Mouse (Mus musculus) liver, embryonic 14.5 days (tissue): ENCODE data around the gene Anapc1. TPM values are rescaled to one million over a fixed set of nuclear protein-coding genes. Genes with fewer than 3 reads are reported as not detected.
"Not testable (repeated sequence)": the region's sequence is repeated elsewhere in the genome, so short reads cannot be mapped to it uniquely, and the experiment has no call there.

ENCODE experiments used
- ATAC-seq: fragments of 200-750 bp; cut with Nextera tagmentation; 2 replicates; pipeline ENCODE4 v1.8.0; 2017; ENCODE audit warnings: moderate number of reproducible peaks, mild to moderate bottlenecking, moderate library complexity; ENCODE audit not compliant: insufficient read depth
- DNase-seq, 3 experiments: peaks; one replicate each; pipeline ENCODE4 v3.0.0-alpha.2; 2012 to 2013; ENCODE audit warnings: low read depth in 3 of 3, low spot score in 3 of 3
- H3K27ac ChIP-seq: fragments of 300-500 bp; sonication (generic); 2 replicates; pipeline ENCODE4 v1.5.1; 2014; ENCODE audit warnings: moderate library complexity, mild to moderate bottlenecking, control low read depth, inconsistent platforms
- H3K27me3 ChIP-seq: fragments of 300-500 bp; sonication (generic); 2 replicates; pipeline ENCODE4 v1.6.1; 2014; ENCODE audit warnings: mild to moderate bottlenecking, low read length, moderate library complexity; ENCODE audit not compliant: control insufficient read depth, insufficient read depth
- H3K36me3 ChIP-seq: fragments of 300-500 bp; sonication (generic); replicated peaks from 2 replicates; pipeline ENCODE4 v1.6.1; 2014; ENCODE audit warnings: low read depth; ENCODE audit not compliant: control insufficient read depth, insufficient read depth
- H3K4me1 ChIP-seq, 2 experiments: fragments of 200-500 bp in 1 of 2; fragments of 300-500 bp in 1 of 2; sonication (generic) in 1 of 2; replicated peaks; 2 replicates each; pipeline ENCODE4 v1.6.1; 2012 to 2014; ENCODE audit warnings: antibody characterized with exemption in 1 of 2, inconsistent platforms in 1 of 2, low read length in 1 of 2; ENCODE audit not compliant: control insufficient read depth in 2 of 2, insufficient read depth in 2 of 2
- H3K4me2 ChIP-seq: fragments of 300-500 bp; sonication (generic); 2 replicates; pipeline ENCODE4 v1.6.1; 2014; ENCODE audit warnings: low read depth, mild to moderate bottlenecking, control low read depth, moderate library complexity
- H3K4me3 ChIP-seq, 2 experiments: fragments of 200-500 bp in 1 of 2; fragments of 300-500 bp in 1 of 2; sonication (generic) in 1 of 2; 2 replicates each; pipeline ENCODE4 v1.5.1; 2012 to 2014; ENCODE audit warnings: low read depth in 2 of 2, low read length in 2 of 2, mild to moderate bottlenecking in 2 of 2, control low read depth in 1 of 2, inconsistent platforms in 1 of 2, moderate library complexity in 1 of 2; ENCODE audit not compliant: insufficient read depth in 1 of 2
- H3K9ac ChIP-seq: fragments of 300-500 bp; sonication (generic); replicated peaks from 2 replicates; pipeline ENCODE4 v1.6.1; 2014; ENCODE audit warnings: mild to moderate bottlenecking, control low read depth, moderate library complexity
- H3K9me3 ChIP-seq: fragments of 300-500 bp; sonication (generic); 2 replicates; pipeline ENCODE4 v1.6.1; 2016; ENCODE audit warnings: low read length, mixed read lengths; ENCODE audit not compliant: control insufficient read depth
- CTCF ChIP-seq: IDR thresholded peaks from 2 replicates; pipeline ENCODE4 v1.5.1; 2016; ENCODE audit warnings: antibody characterized with exemption, low read depth, control low read depth
- EP300 ChIP-seq: IDR thresholded peaks from 2 replicates; pipeline ENCODE4 v1.6.1; 2016; ENCODE audit warnings: antibody characterized with exemption, low read depth
- WGBS: fragments of 180-500 bp; shearing (Covaris S2); extraction: QIAGEN DNeasy Blood & Tissue Kit; methylation state at CpG from one replicate; pipeline ENCODE4 v1.1.7; 2014; ENCODE audit not compliant: insufficient replicate concordance; 5-methylcytosine and 5-hydroxymethylcytosine counted together
- polyA plus RNA-seq, 2 experiments: library from polyadenylated mRNA; depleted of rRNA in 1 of 2; stranded (reverse) in 1 of 2; unstranded in 1 of 2; fragments of >200 nt; fragmentation: Nextera tagmentation in 1 of 2; extraction: Ambion mirVana in 1 of 2; gene quantifications; 2 replicates each; pipeline versions ENCODE4 v1.2.1 to v1.2.3; 2012 to 2014

The Anapc1 gene
- polyA plus RNA-seq, 2 experiments, result 20.6 to 21.6 TPM

DNA sequence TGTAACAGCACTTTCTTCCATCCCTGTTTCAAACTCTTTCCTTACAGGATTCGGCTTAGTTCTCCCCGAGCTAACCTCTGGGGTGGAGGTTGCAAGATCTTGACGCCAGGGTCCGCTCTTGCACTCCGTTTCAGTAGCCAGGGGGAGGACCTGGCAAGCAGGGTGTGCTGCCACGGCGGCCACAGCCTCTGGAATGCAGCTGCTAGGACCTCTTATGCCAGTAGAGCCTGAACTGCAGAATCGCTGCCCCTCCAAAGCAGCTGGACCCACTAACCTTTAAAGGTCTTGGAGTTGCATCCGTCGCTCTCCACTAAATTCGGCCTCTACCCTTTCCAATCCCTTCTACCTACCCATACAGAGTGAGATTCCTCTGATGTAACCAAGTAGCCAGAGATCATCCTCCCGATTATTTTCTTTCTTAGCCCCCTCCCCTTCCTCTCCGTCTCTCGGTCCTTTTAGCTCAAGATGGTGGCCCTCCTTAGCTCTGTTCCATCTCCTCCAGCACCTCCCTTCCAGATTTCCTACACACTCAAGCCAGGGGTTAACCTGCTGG lies 11.0 kb upstream of the Anapc1 start:
- Histone ChIP-seq H3K4me1 (0 out of 4 replicates have a peak, but pooled peaks cover 0 to 2% of the 10 kb centered on the region in 2 experiments), H3K4me2 (peak overlapping the region; percentile 49), H3K4me3 (peak overlapping the region; percentile 19 to 52), H3K9me3 (no peaks in the 10 kb centered on the region), H3K27me3 (peaks cover 24% of the 10 kb centered on the region), H3K9ac (no peak overlapping the region), H3K36me3 (no peaks in the 10 kb centered on the region), H3K27ac (no peak overlapping the region)
- DNase-seq, result peak in 1 of 3 experiments; percentile 32
- TF ChIP-seq EP300, result no peak
- TF ChIP-seq CTCF, result peak; percentile 77
- peak; percentile 70 for ATAC-seq
- WGBS, result under 1% methylated on average over 14 of the region's 14 CpGs

DNA sequence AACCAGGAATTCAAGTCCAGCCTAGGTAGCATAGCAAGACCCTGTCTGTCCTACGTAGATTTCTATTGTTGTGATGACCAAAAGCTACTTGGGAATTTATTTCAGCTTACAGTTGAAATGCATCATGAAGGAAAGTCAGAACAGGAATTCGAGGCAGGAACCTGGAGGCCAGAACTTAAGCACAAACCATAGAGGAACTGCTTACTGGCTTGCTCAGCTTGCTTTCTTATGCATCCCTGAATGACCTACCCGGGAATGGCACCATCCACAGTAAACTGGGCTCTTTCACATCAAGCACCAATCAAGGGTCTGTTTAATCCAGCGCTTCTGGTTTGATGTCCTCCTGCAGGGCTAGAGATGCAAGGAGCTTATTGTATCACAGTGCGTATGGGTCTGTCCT lies 10.4 kb upstream of the Anapc1 start:
- Histone ChIP-seq H3K27me3 (peaks cover 24% of the 10 kb centered on the region), H3K4me2 (0 out of 2 replicates have a peak overlapping the region, but pooled peaks have one; percentile 49), H3K9ac (no peak overlapping the region), H3K4me3 (no peak overlapping the region), H3K27ac (no peak overlapping the region), H3K36me3 (no peaks in the 10 kb centered on the region), H3K4me1 (0 out of 4 replicates have a peak, but pooled peaks cover 0 to 2% of the 10 kb centered on the region in 2 experiments), H3K9me3 (no peaks in the 10 kb centered on the region)
- no peak for TF ChIP-seq EP300
- ATAC-seq, result no peak
- WGBS, result 40% methylated on average over 5 of the region's 5 CpGs
- DNase-seq, result no peak

DNA sequence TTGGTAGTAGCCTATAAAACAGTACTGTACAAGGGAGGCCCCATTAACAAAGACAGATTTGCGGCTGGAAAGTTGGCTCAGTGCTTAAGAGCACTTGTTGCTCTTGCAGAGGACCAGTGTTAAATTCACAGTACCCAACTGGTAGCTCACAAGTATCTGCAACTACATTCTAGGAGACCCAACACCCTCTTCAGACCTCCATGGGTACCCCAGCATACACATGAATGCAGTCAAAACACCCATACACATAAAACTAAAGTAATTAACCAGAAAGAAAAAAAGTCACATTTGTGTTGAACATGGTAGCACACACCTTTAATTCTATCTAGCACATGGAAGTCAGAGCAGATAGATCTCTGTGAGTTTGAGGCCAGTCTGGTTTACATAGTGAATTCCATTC lies 9.9 kb upstream of the Anapc1 start:
- no peak for ATAC-seq
- H3K36me3 ChIP-seq, result no peaks in the 10 kb centered on the region
- no peak for TF ChIP-seq CTCF
- H3K9ac ChIP-seq, result no peak overlapping the region
- H3K4me3 ChIP-seq, result no peak overlapping the region
- no peak overlapping the region for H3K27ac ChIP-seq
- 0 out of 4 replicates have a peak, but pooled peaks cover 0 to 2% of the 10 kb centered on the region in 2 experiments for H3K4me1 ChIP-seq
- WGBS, result 59% methylated on average over 1 of the region's 1 CpGs
- peaks cover 24% of the 10 kb centered on the region for H3K27me3 ChIP-seq
- no peak for DNase-seq
- H3K9me3 ChIP-seq, result no peaks in the 10 kb centered on the region
- no peak overlapping the region for H3K4me2 ChIP-seq

DNA sequence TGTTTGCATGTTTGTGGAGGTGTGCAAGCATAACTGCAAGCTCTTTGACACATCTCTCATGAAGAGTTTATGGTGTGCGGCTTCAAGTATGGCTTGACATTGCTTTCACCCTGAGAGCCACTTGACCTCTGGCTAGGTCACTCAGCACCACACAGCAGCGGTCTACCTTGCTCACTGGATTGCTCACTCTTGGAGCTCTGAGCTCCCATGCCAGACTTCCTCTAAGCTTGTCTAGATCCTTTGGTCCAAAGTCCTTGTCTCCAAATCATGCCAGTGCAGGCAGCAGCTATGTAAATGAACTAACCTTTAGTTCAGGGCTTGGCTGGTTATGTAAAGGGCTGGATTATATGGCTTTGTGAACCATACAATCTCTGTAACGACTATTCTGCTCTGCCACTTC lies 9.2 kb upstream of the Anapc1 start:
- Histone ChIP-seq H3K9ac (no peak overlapping the region), H3K4me1 (0 out of 4 replicates have a peak, but pooled peaks cover 0 to 2% of the 10 kb centered on the region in 2 experiments), H3K4me3 (no peak overlapping the region), H3K4me2 (no peak overlapping the region), H3K36me3 (no peaks in the 10 kb centered on the region), H3K27ac (no peak overlapping the region), H3K27me3 (peaks cover 24% of the 10 kb centered on the region), H3K9me3 (no peaks in the 10 kb centered on the region)
- TF ChIP-seq CTCF (no peak), EP300 (no peak)
- DNase-seq, result no peak
- ATAC-seq, result no peak
- WGBS, result 63% methylated on average over 3 of the region's 3 CpGs

DNA sequence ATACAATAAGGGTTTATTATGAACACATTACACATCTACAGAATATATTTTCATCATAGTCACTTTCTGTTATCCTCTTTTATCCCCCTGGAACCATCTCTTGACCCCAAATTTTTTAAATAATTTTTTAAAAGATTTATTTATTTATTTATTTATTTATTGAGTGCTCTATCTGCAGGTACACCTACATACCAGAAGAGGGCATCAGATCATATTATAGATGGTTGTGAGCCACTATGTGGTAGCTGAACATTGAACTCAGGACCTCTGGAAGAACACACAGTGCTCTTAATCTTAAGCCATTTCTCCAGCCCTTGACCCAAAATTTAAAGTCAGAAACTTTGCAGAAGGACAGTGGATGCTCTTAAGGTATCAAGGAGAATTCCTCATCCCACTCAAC lies 7.4 kb upstream of the Anapc1 start:
- no peak for ATAC-seq

DNA sequence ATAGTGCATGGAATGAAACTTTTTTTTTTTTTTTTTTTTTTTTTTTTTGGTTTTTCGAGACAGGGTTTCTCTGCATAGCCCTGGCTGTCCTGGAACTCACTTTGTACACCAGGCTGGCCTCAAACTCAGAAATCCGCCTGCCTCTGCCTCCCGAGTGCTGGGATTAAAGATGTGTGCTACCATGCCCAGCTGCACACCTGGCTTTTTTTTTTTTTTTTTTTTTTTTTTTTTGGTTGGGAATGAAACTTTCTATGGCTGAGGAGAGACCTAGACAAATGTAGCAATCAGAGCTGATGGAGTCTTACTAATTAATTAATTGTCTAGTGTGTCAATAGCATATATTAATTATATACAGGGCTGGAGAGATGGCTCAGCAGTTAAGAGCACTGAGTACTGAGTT lies 6.6 kb upstream of the Anapc1 start:
- H3K4me1 ChIP-seq, H3K9ac ChIP-seq, H3K27ac ChIP-seq, H3K9me3 ChIP-seq, ATAC-seq, DNase-seq, H3K4me3 ChIP-seq, H3K4me2 ChIP-seq, H3K36me3 ChIP-seq: not testable (repeated sequence)
- 44% methylated on average over 3 of the region's 3 CpGs for WGBS
- H3K27me3 ChIP-seq, result peaks cover 13% of the 10 kb centered on the region

More for the DNA sequence above, 7.4 kb upstream of the Anapc1 start:
- H3K4me1 ChIP-seq, result no peaks in the 10 kb centered on the region
- TF ChIP-seq EP300 (no peak), CTCF (no peak; the same call in 1 of the 2 replicates)
- DNase-seq, result no peak
- H3K4me3 ChIP-seq, result no peak overlapping the region
- no peaks in the 10 kb centered on the region for H3K36me3 ChIP-seq
- no peak overlapping the region for H3K27ac ChIP-seq
- H3K9ac ChIP-seq, result no peak overlapping the region
- peaks cover 21% of the 10 kb centered on the region for H3K27me3 ChIP-seq
- H3K4me2 ChIP-seq, result no peak overlapping the region
- H3K9me3 ChIP-seq, result no peaks in the 10 kb centered on the region
